Mouse (Mus musculus): ENCODE results near the gene Cts8. TPM values are rescaled to one million over a fixed set of nuclear protein-coding genes. Genes with fewer than 3 reads are reported as not detected.

Gene Cts8
- polyA plus RNA-seq (2015; fragmentation: Nextera tagmentation; extraction: Ambion mirVana) = not detected in 2 replicates

- Histone ChIP-seq H3K4me3 (replicated peaks) (no peak within 1 kb of the TSS), H3K4me1 (no peaks in the 10 kb centered on the region), H3K27ac (replicated peaks) (no peak within 1 kb of the TSS), H3K9ac (replicated peaks) (no peak within 1 kb of the TSS), H3K4me2 (no peak within 1 kb of the TSS), H3K9me3 (replicated peaks) (peaks cover 6% of the 10 kb centered on the region; the same call in 1 of the 2 replicates), H3K27me3 (replicated peaks) (no peaks in the 10 kb centered on the region), H3K36me3 (no peaks in the 10 kb centered on the region)
- 90% methylated on average over 2 of the region's 2 CpGs for WGBS
- no peak for ATAC-seq (ENCODE audit: low FRiP score)
These were observed at the start of gene Cts8 for GRCm38 (mm10) chr13:61255258-61255657. Cts8 (minus strand) TSS chr13:61255358.

GRCm38 (mm10) chr13:61288739-61289138 is 33.6 kb upstream of the Cts8 start, which contains the start of gene Gm49398:
Gm49398 (minus strand) TSS chr13:61288839.
- H3K4me2 ChIP-seq = no peak within 1 kb of the TSS
- H3K36me3 ChIP-seq = no peaks in the 10 kb centered on the region
- 89% methylated on average over 2 of the region's 2 CpGs for WGBS
- H3K27me3 ChIP-seq (replicated peaks) = no peaks in the 10 kb centered on the region
- ATAC-seq (ENCODE audit: low FRiP score) = no peak
- no peaks in the 10 kb centered on the region for H3K4me1 ChIP-seq
- H3K9me3 ChIP-seq (replicated peaks) = peaks cover 13% of the 10 kb centered on the region; the same call in 1 of the 2 replicates
- no peak within 1 kb of the TSS for H3K4me3 ChIP-seq (replicated peaks)
- no peak within 1 kb of the TSS for H3K27ac ChIP-seq (replicated peaks)
- H3K9ac ChIP-seq (replicated peaks) = no peak within 1 kb of the TSS

DNA sequence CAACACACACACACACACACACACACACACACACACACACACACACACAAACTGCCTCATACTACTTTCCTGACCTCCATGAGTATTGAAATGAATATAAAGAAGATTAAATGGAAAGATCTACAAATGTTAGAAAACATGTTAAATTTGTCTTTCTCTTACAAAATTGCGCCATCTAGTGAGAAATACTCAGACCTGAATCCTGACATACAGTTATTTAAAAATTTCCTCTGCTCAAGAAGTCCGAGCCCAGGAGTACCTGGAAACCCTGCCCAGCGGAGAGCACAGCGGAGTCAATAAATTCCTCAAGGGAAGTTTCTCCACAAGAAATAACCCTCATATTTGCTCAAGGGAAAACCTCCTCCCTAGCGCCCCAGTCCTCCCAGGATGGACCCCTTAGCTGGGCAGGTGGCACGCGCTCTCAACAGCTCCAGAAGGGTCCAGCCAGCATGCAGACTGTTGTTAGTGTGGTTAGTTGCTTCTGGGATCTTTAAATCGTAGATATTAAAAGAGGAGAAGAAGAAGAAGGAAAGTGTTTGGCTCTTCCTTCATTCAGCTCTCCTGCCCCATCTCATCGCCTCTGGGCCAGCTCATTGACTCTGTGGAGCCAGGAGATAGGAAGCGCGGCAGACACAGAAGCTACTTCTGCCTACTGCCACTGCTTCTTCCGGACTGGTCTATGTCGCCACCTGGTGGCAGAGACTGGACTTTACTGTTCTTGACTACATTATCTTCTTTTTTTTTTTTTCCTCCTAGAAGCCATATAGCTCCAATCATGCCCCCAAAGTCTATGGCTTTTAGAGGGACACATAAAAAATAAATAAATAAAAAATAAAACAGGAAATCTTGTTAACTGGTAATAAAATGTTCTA is 13.8 kb downstream of the Cts8 start:
- Histone ChIP-seq H3K27ac (replicated peaks) (no peak overlapping the region), H3K36me3 (no peaks in the 10 kb centered on the region), H3K27me3 (replicated peaks) (no peaks in the 10 kb centered on the region), H3K9me3 (replicated peaks) (peaks cover 5% of the 10 kb centered on the region; the same call in 1 of the 2 replicates), H3K4me1 (no peaks in the 10 kb centered on the region), H3K4me3 (replicated peaks) (no peak overlapping the region), H3K9ac (replicated peaks) (no peak overlapping the region), H3K4me2 (no peak overlapping the region)
- no peak for ATAC-seq (ENCODE audit: low FRiP score)
- 61% methylated on average over 13 of the region's 13 CpGs for WGBS

- H3K4me3 ChIP-seq (replicated peaks) = no peak within 1 kb of the TSS
- H3K4me2 ChIP-seq = no peak within 1 kb of the TSS
- no peak for ATAC-seq (ENCODE audit: low FRiP score)
- H3K9me3 ChIP-seq (replicated peaks) = peaks cover 28% of the 10 kb centered on the region; the same call in 1 of the 2 replicates
- H3K36me3 ChIP-seq = no peaks in the 10 kb centered on the region
- no peak within 1 kb of the TSS for H3K27ac ChIP-seq (replicated peaks)
- no peaks in the 10 kb centered on the region for H3K4me1 ChIP-seq
- 92% methylated on average over 3 of the region's 3 CpGs for WGBS
- no peaks in the 10 kb centered on the region for H3K27me3 ChIP-seq (replicated peaks)
- no peak within 1 kb of the TSS for H3K9ac ChIP-seq (replicated peaks)
These were observed 51.8 kb downstream of the Cts8 start, which contains the start of gene Cts6 for GRCm38 (mm10) chr13:61203310-61203709. Cts6 (minus strand) TSS chr13:61203410.

Other genes with a start within 250 kb of the Cts8 start
- gene Ctsj, start 249.4 kb downstream of the Cts8 start, polyA plus RNA-seq (2015; fragmentation: Nextera tagmentation; extraction: Ambion mirVana) = not detected in 2 replicates
- not detected in 2 replicates for gene Ctsq, start 214.7 kb downstream of the Cts8 start, polyA plus RNA-seq (2015; fragmentation: Nextera tagmentation; extraction: Ambion mirVana)
- not detected in 2 replicates for gene Ctsr, start 91.1 kb downstream of the Cts8 start, polyA plus RNA-seq (2015; fragmentation: Nextera tagmentation; extraction: Ambion mirVana)
- gene Cts6, start 51.9 kb downstream of the Cts8 start, polyA plus RNA-seq (2015; fragmentation: Nextera tagmentation; extraction: Ambion mirVana) = not detected in 2 replicates
- not detected in 2 replicates for gene Gm49398, start 33.5 kb upstream of the Cts8 start, polyA plus RNA-seq (2015; fragmentation: Nextera tagmentation; extraction: Ambion mirVana)
- gene Cts7, start 102.8 kb upstream of the Cts8 start, polyA plus RNA-seq (2015; fragmentation: Nextera tagmentation; extraction: Ambion mirVana) = not detected in 2 replicates